Mouse (Mus musculus): Measurements from ENCODE around the gene Krtap19-3. TPM values are rescaled to one million over a fixed set of nuclear protein-coding genes. Genes with fewer than 3 reads are reported as not detected.

Gene Krtap19-3
- not detected in 2 replicates for polyA plus RNA-seq (2015; fragmentation: Nextera tagmentation; extraction: Ambion mirVana)

DNA sequence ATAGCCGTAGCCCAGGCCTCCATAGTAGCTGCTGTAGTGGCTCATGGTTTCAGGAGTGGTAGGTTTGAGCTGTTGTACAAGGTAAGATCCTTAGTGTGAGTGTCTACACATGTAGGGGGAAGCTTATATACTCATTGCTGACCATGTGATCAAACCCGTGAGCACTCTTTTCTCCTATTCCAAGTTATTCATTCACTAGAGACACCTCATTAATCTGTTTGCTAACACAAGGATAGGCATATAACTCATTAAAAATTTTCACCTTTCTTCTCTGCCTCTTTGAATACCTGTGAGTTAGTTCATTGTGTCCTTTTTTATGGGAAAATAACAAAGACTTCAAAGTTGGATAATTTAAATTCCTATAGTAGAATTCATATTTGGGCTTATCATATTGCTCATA, at the start of gene Krtap19-3:
Gene Krtap19-3, minus strand, starts transcription at position 101 of the 400 bp plus-strand sequence.
- Histone ChIP-seq H3K9ac (no peak within 1 kb of the TSS), H3K27me3 (replicated peaks) (no peaks in the 10 kb centered on the region), H3K4me1 (no peaks in the 10 kb centered on the region), H3K27ac (no peak within 1 kb of the TSS), H3K36me3 (no peaks in the 10 kb centered on the region), H3K4me2 (no peak within 1 kb of the TSS), H3K9me3 (no peaks in the 10 kb centered on the region), H3K4me3 (replicated peaks) (no peak within 1 kb of the TSS)
- ATAC-seq (ENCODE audit: insufficient read depth, low FRiP score, low read depth), result no peak
- WGBS, result 75% methylated on average over 2 of the region's 2 CpGs

DNA sequence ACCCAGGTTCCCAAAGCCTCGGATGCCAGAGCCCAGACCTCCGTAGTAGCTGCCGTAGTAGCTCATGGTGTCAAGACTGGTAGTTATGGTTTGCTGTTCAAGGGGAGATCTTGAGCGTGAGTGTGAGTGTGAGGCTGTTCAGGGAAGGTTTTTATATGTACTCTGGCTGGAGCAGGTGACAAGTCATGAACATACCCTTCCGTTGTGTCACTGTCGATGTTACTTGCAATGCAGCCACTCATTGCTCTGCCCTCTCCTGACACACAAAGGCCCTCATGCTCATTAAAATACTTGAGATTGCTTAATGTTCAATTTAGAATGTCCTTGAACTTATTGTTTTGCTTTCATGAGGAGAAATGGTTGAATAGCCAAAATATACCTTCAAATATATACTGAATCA, 18.5 kb upstream of the Krtap19-3 start, which contains the start of gene Krtap19-5:
Gene Krtap19-5, minus strand, starts transcription at position 101 of the 400 bp plus-strand sequence.
- Histone ChIP-seq H3K9me3 (no peaks in the 10 kb centered on the region), H3K36me3 (no peaks in the 10 kb centered on the region), H3K4me1 (no peaks in the 10 kb centered on the region), H3K27me3 (replicated peaks) (no peaks in the 10 kb centered on the region), H3K9ac (no peak within 1 kb of the TSS), H3K4me3 (replicated peaks) (no peak within 1 kb of the TSS), H3K27ac (no peak within 1 kb of the TSS), H3K4me2 (no peak within 1 kb of the TSS)
- ATAC-seq (ENCODE audit: insufficient read depth, low FRiP score, low read depth), result no peak
- WGBS, result 90% methylated on average over 6 of the region's 6 CpGs

DNA sequence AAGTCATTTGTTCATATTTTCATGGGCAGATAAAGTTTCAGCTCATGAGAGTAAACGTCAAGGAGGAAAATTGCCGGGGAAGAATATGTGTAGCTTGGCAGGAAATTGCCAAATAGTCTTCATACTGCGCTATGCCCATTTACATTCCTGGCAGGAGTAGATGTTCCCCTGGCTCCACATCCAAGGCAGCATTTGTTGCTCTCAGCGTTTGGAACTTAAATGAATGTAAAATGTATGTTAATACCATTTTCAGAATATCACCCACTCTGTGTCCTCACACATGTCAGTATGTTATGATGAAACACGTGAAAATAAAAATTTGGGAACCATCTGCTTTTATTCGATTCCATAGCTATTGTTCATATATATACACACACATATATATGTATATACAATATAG, 9.0 kb upstream of the Krtap19-3 start:
- no peak overlapping the region for H3K4me3 ChIP-seq (replicated peaks)
- no peaks in the 10 kb centered on the region for H3K27me3 ChIP-seq (replicated peaks)
- ATAC-seq (ENCODE audit: insufficient read depth, low FRiP score, low read depth), result no peak
- H3K4me2 ChIP-seq, result no peak overlapping the region
- H3K9me3 ChIP-seq, result no peaks in the 10 kb centered on the region
- H3K36me3 ChIP-seq, result no peaks in the 10 kb centered on the region
- no peaks in the 10 kb centered on the region for H3K4me1 ChIP-seq
- no peak overlapping the region for H3K9ac ChIP-seq
- no peak overlapping the region for H3K27ac ChIP-seq
- 86% methylated on average over 6 of the region's 6 CpGs for WGBS

DNA sequence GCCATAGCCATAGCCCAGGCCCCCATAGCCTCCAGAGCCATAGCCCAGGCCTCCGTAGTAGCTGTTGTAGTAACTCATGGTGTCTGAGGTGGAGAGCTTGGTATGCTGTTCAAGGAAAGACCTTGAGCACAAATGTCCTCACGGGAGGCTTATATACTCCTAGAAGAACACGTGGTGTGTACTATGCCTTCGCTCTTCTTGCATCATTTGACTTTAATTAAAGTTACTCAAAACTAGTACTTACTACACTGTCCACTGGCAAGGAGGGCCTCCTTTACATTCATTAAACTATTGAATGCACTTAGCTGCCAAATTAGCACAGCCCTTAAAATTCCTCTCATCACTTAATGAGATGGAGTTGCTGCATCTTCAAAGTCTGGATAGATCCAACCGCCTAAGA, 7.2 kb upstream of the Krtap19-3 start, which contains the start of gene Krtap19-4:
Gene Krtap19-4, minus strand, starts transcription at position 101 of the 400 bp plus-strand sequence.
- no peaks in the 10 kb centered on the region for H3K36me3 ChIP-seq
- no peaks in the 10 kb centered on the region for H3K9me3 ChIP-seq
- H3K4me3 ChIP-seq (replicated peaks), result no peak within 1 kb of the TSS
- H3K4me1 ChIP-seq, result no peaks in the 10 kb centered on the region
- 85% methylated on average over 5 of the region's 5 CpGs for WGBS
- H3K27ac ChIP-seq, result no peak within 1 kb of the TSS
- no peak for ATAC-seq (ENCODE audit: insufficient read depth, low FRiP score, low read depth)
- H3K9ac ChIP-seq, result no peak within 1 kb of the TSS
- H3K27me3 ChIP-seq (replicated peaks), result no peaks in the 10 kb centered on the region
- H3K4me2 ChIP-seq, result no peak within 1 kb of the TSS

DNA sequence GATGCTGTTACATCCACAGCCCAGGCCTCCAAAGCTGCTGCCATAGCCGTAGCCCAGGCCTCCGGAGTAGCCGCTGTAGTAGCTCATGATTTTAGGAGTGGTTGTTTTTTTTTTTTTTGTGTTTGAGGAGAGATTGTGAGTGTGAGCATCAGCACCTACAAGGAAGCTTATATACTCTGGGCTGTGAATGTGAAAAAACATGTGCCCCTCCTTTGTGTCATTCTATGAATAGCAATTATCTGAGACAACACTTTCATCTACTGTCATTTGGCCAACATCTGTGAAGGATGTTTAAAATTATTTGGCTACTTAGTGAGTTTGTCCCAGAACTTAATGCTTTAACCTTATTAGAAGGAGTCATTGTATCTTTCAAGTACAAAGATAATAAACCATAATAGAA, 3.7 kb downstream of the Krtap19-3 start, which contains the start of gene Krtap19-2:
Gene Krtap19-2, minus strand, starts transcription at position 101 of the 400 bp plus-strand sequence.
- 95% methylated on average over 3 of the region's 3 CpGs for WGBS

DNA sequence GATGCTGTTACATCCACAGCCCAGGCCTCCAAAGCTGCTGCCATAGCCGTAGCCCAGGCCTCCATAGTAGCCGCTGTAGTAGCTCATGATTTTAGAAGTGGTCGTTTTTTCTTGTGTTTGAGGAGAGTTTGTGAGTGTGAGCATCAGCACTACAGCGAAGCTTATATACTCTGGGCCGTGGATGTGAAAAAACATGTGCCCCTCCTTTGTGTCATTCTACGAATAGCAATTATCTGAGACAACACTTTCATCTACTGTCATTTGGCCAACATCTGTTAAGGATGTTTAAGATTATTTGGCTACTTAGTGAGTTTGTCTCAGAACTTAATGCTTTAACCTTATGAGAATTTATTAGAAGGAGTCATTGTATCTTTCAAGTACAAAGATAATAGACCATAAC, 8.5 kb downstream of the Krtap19-3 start, which contains the start of gene Krtap19-1:
Gene Krtap19-1, minus strand, starts transcription at position 101 of the 400 bp plus-strand sequence.
- ATAC-seq (ENCODE audit: insufficient read depth, low FRiP score, low read depth), result no peak
- Histone ChIP-seq H3K4me1 (no peaks in the 10 kb centered on the region), H3K9ac (no peak within 1 kb of the TSS), H3K4me3 (replicated peaks) (no peak within 1 kb of the TSS), H3K36me3 (no peaks in the 10 kb centered on the region), H3K27me3 (replicated peaks) (no peaks in the 10 kb centered on the region), H3K27ac (no peak within 1 kb of the TSS), H3K4me2 (no peak within 1 kb of the TSS), H3K9me3 (no peaks in the 10 kb centered on the region)
- WGBS, result 86% methylated on average over 6 of the region's 6 CpGs

More for the DNA sequence above, 3.7 kb downstream of the Krtap19-3 start, which contains the start of gene Krtap19-2:
- H3K27me3 ChIP-seq (replicated peaks), result no peaks in the 10 kb centered on the region
- H3K36me3 ChIP-seq, result no peaks in the 10 kb centered on the region
- no peak within 1 kb of the TSS for H3K9ac ChIP-seq
- H3K4me1 ChIP-seq, result no peaks in the 10 kb centered on the region
- no peak within 1 kb of the TSS for H3K27ac ChIP-seq
- no peak within 1 kb of the TSS for H3K4me2 ChIP-seq
- no peak within 1 kb of the TSS for H3K4me3 ChIP-seq (replicated peaks)
- no peaks in the 10 kb centered on the region for H3K9me3 ChIP-seq
- ATAC-seq (ENCODE audit: insufficient read depth, low FRiP score, low read depth), result no peak

DNA sequence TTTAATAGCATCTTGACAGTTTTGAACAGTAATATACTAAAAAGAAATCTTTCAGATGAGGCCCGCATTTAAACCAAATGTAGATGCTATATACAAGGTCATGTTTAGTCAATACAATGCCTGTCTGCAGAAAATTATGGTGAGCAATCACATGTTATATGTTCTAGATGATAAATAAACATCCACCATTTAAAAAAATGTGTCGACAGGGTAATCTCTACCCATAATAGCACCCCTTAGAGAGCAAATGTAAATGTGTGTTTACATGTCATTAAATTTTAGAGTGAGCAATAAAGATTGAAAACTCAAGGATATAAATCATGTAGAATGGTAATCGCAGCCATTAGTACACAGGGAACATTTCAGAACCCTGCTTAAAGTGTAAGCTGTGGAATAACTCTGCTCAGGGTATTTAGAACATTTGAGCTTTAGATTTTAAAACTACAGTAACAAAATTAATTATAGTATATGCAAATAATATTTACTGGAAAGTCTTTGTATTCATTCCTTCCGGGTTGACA, 12.9 kb downstream of the Krtap19-3 start:
- Histone ChIP-seq H3K36me3 (no peaks in the 10 kb centered on the region), H3K4me1 (no peaks in the 10 kb centered on the region), H3K9ac (no peak overlapping the region), H3K27ac (no peak overlapping the region), H3K4me2 (no peak overlapping the region), H3K27me3 (replicated peaks) (no peaks in the 10 kb centered on the region), H3K4me3 (replicated peaks) (no peak overlapping the region), H3K9me3 (no peaks in the 10 kb centered on the region)
- WGBS, result 83% methylated on average over 4 of the region's 4 CpGs
- no peak for ATAC-seq (ENCODE audit: insufficient read depth, low FRiP score, low read depth)

DNA sequence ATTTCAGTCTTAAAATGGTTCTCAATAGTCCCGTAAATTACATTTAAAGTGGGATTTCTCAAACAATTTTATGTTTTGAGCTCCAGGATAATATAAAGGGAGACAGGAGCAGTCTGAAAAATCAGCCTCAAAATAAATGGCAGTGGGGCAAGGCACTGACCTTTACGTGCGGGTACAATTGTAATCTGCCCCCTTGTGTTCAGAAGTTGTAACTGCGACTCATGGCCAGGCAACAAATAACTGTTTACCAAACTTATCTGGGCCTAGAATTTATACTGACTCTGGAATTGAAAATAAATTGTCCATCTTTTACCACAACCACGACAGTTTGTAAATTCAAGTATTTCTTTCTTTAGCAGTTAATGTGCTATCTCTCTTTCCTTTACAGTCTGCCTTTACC, 26.4 kb downstream of the Krtap19-3 start:
- H3K36me3 ChIP-seq, result no peaks in the 10 kb centered on the region
- H3K4me2 ChIP-seq, result no peak overlapping the region
- no peak overlapping the region for H3K4me3 ChIP-seq (replicated peaks)
- WGBS, result 23% methylated on average over 5 of the region's 5 CpGs
- ATAC-seq (ENCODE audit: insufficient read depth, low FRiP score, low read depth), result no peak
- H3K4me1 ChIP-seq, result no peaks in the 10 kb centered on the region
- no peak overlapping the region for H3K9ac ChIP-seq
- no peak overlapping the region for H3K27ac ChIP-seq
- H3K27me3 ChIP-seq (replicated peaks), result no peaks in the 10 kb centered on the region
- H3K9me3 ChIP-seq, result no peaks in the 10 kb centered on the region

DNA sequence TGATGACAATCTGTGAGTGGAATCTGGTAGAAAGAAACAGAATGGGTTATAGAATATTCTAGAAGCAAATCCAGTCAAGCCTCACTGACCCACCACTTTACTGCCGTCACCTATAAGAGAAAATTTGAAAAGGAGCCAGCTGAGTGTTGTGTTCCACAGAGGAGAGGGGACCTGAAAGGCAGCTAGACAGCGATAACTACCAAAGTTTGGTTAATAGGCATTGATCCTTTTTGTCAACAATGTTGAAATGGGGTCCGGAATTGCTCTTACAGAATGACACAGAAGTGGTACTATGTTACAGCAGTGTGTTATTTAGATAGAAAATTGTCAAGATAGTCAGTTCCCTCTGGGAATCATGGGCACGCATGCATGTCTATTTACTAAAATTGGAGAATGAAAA, 29.3 kb downstream of the Krtap19-3 start:
- ATAC-seq (ENCODE audit: insufficient read depth, low FRiP score, low read depth), result no peak
- Histone ChIP-seq H3K9me3 (no peaks in the 10 kb centered on the region), H3K27ac (no peak overlapping the region), H3K4me3 (replicated peaks) (no peak overlapping the region), H3K36me3 (no peaks in the 10 kb centered on the region), H3K27me3 (replicated peaks) (no peaks in the 10 kb centered on the region), H3K9ac (no peak overlapping the region), H3K4me1 (no peaks in the 10 kb centered on the region), H3K4me2 (no peak overlapping the region)
- WGBS, result 68% methylated on average over 4 of the region's 4 CpGs

DNA sequence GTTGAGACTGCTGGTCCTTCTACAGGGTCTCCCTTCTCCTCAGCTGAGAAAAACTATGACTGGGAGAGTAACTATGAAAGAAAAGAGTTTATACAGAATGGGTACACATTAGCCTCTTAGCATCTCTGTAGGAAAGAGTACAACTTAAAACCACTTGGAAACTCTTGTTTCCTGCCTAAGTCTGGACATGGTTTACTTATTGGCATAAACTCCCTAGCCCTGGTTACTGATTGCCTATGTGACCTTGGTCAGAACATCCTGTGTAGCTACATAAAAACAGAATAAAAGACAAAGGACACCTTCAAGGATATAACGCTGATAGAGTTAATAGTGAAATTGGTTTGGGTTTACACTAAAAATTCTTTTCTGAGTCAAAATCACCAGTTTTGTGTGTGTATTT, 30.5 kb downstream of the Krtap19-3 start:
- no peak for ATAC-seq (ENCODE audit: insufficient read depth, low FRiP score, low read depth)
- no peaks in the 10 kb centered on the region for H3K4me1 ChIP-seq
- H3K4me2 ChIP-seq, result no peak overlapping the region
- no peak overlapping the region for H3K27ac ChIP-seq
- H3K4me3 ChIP-seq (replicated peaks), result no peak overlapping the region
- no peaks in the 10 kb centered on the region for H3K36me3 ChIP-seq
- H3K9ac ChIP-seq, result no peak overlapping the region
- H3K9me3 ChIP-seq, result no peaks in the 10 kb centered on the region
- no peaks in the 10 kb centered on the region for H3K27me3 ChIP-seq (replicated peaks)
- 87% methylated on average over 1 of the region's 1 CpGs for WGBS
